Mouse (Mus musculus): ENCODE measurements around the gene Bbs1.
"Not testable (repeated sequence)": the region's sequence is repeated elsewhere in the genome, so short reads cannot be mapped to it uniquely, and the experiment has no call there.

Gene Bbs1

DNA sequence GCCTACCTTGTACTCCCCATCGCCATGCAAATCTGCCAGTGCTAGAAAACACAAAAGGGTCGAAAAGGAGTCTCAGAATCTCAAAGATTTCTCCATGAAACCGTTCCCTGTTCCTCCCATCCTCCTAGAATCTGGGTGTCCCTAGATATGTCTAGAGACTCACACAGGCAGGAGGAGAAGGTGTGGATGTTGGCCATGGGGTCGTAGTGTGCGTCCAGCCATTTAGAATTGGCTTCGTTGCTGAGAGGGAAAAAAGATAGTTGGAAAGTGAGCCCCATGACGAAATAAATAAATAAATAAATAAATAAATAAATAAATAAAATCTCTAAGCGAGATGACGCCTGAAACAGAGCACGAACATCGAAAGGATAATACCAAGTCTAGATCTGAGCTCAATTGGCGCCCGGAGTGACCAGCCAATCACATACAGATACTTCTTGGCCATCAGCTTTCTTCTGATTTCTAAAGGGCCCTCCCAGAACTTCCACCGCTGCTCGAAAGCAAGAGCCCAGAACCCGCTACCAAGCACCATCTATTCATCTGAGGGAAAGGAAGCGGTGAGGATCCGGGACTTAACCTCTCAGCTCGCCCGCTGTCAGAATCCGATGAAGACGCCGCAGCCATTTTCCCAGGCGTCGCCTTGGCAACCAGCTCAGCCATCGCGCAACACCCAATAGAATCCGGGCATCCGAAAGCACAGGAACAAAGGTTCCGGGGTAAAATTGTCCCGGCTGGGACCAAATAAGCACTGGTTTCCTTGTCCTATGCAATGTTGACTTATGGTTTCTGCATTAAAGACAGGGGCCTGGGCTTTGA, at the start of gene Bbs1:
TSS of gene Bbs1 (minus strand) at position 650 of the 816 bp plus-strand sequence.
- DNase-seq, result peak; percentile 91

DNA sequence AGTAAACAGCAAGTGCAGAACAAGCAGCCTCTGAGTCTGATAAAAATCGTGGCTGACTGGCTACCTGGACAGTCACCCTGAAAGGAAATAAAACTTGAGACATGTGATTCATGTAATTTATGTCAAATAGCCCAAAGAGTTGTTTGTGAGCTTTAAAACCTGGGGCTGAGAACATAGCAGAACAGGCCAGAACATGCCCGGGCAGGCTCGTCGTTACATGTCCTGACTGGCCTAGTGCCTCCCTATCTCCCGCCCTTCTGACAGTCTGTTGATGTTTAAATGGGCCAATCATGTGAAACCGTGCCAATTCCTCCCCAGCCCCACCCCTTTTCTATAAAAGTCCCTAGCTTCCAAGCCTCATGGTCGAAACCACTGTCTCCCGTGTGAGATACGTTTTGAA, 42.2 kb upstream of the Bbs1 start:
- not testable (repeated sequence) for DNase-seq

DNA sequence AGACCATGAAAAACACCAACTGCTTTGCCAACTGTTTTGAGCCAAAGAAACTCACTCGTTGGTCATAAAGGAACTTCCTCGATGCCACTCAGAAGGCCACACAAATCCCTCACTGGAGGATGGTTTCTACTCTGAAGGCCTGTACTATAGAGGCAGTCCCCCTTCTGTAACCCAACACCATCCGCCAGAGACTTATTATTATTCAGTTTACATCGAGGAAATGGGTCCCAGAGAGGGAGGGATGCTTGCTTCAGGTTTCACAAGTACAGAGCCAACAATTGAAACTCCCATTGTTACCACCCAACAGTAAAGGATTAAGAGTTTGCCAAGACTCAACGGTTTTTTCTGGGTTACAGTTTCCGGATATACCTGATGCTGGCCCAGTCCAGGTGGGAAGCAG, 39.1 kb upstream of the Bbs1 start:
- no peak for DNase-seq

DNA sequence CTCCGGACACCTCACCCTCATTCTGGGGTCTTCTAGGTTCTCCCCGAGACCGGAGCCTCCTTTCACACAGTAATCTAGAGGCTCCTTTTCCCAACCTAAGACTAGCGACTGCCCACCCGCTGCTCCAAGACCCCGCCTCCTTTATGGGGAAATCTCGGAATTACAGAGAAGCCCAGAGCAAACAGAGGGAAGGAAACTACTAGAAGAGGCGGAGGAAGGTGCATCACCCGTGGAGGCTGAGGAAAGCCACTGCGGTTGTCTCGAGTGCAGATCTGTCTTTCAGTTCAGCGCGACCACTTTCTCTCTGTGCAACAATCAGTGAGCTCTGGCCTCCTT, 36.8 kb upstream of the Bbs1 start:
- no peak for DNase-seq

DNA sequence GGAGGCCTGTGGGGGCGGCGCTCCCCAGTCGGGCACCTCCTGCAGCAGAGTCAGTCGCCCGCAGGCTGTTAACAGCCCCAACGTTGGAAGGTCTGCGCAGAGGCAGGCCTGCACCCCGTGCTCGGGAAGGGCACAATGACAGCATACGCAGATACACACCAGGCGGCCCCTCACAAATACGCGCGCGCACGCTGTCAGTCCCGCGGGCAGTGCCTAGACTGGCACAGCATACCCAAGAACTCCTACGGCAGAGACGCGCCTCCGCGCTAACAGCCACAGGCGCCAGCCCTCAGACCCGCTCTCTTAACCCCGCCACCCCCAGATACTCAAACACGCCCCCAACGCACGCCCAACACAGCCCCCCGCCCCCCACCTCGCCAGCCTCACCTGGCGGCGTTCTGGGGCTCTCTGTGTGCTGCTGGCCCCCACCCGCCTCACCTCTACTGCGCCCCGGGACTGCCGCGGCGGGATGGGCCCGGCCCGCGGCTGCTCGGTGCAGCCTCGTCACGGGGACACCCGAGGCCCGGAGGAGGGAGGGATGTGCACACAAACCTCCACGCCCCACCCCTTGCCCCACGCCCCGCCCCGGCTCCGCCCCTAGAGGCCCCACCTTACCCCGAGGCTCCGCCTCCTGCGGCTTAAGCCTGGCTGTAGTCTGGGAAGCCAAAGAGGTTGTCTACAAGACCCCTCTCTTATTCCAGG, 36.3 kb upstream of the Bbs1 start, which contains the start of gene Peli3:
TSS of gene Peli3 (minus strand) at position 577 of the 702 bp plus-strand sequence.
- peak; percentile 91 for DNase-seq

DNA sequence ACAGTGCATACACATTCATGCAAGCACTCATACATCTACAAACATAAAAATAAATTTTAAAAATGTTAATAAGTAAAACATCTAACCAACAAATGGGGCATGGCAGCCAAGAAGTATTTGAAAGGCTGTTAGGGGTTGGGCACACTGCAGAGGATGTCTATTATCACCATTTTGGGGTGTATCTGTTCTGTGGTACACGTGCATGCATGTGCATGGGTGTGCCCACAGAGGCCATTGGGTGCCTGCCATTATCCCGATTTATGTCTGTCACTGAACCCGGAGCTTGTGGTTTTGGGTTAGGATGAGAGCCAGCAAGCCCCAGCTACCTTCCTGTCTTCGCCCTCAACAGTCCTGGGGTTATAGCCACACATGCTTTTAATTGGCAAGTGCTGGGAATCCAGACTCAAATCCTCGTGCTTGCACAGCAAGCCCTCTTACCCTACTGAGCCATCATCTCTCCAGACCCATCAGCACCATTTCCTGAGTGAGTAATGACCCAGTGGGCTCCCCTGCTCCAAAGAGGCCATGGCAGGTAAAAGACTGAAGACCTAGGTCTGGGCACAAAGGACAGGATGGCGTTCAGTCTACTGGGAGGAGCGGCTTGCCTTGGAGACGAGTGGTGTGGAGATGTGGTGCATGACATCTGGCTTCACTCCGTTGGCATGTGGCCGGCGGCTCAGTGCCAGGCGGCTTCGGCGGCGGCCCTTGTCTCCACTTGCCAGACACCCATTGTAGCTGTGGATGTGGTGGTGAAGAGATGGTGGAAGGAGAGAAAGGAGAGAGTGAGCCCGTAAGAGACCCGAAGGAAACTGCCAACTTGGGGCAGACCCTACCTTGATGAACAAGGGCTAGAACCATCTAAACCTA, 31.2 kb upstream of the Bbs1 start:
- DNase-seq, result no peak

DNA sequence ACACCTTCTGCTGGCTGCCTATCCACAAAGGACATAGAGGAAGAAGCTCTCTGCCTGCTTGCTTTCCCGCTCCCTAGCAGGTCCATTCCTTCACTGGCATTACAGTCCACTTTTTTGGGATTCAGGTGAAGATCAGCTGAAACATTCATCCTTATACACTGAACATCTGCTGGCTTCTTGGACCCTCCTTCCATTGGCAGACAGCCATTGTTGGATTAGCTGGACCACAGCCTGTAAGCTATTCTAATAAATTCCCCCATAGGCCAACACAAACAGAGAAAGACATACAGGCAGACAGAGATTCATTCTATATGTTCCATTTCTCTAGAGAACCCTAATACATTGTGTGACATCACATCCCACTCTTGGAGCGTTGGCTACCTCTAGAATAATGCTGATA, 30.5 kb upstream of the Bbs1 start:
- no peak for DNase-seq

DNA sequence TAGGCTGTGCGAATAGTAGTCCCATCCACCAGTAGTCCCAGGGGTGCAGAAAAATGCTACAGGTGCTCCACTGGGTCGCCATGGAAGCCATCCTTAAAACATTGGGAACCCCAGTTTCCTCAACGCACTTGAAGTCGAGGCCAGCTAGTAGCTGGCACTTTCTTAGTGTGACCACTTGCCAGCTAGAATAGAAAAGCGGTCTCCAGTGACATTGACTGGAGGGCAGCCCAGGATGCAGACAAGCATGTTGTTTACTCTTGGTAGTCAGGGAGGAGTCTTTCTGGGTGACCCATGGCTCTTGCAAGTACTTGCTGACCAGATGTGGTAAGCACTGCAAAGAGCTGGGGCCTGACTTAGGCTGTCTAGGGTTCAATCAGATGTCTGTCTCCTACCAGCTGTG, 22.4 kb upstream of the Bbs1 start:
- no peak for DNase-seq

DNA sequence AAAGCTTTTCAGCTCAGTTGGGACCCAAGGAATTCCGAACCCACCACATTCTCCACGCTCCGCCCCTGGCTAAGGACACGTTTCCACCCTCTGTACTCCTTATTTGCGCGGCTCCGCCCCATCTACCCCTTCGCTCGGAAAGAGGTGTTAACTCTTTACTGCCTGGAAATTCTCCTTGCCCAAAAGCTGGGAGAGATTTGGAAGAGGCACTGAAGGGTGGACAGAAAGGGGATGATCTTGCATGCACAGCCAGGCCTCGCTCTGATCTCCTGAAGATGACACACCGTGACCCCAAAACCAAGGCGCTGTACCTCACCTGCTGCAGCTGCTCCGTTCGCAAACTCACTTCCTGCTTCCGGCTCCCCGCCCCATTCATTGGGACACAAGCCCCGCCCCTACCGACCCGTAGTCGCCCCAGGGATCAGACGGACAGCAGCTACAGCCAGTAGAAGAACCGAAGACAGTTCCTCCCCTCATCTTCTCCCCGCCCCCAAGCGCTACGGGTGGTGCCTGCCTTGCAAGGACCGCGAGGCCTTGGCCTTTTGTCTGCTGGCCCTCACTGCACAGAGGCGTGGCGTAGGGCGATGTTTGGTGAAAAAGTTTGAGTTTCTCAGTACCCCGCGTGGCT, 21.6 kb upstream of the Bbs1 start, which contains the start of gene Dpp3:
TSS of gene Dpp3 (minus strand) at position 384 of the 628 bp plus-strand sequence.
- DNase-seq, result peak; percentile 100

DNA sequence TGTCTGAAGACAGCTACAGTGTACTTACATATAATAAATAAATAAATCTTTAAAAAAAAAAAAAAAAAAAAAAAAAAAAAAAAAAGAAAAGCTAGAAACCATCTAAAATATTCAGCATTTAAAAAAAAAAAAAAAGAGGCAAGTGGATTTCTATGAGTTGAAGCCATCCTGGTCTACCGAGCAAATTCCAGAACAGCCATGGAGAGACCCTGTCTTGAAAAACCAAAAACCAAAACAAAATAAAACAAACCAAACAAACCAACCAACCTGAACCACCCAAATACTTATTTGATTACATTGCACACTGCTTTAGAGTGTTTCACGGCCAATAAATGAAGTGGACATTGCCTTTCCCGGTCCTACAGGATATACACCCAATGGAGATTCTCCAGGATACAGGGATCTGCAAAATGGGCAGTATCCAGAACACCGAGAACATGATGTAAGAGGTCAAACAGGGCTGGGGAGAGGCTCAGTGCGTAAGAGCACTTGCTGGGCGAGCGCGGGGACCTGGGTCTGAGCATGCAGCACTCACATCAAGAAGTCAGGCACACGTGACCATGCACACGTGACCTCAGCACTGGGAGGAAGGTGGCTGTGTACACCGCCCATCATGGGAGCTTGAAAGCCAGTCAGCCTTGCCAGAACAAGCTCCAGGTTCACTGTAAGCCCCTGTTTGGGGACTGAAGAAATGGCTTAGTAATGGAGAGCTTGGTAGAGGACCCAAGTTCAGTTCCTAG, 18.9 kb upstream of the Bbs1 start:
- no peak for DNase-seq

DNA sequence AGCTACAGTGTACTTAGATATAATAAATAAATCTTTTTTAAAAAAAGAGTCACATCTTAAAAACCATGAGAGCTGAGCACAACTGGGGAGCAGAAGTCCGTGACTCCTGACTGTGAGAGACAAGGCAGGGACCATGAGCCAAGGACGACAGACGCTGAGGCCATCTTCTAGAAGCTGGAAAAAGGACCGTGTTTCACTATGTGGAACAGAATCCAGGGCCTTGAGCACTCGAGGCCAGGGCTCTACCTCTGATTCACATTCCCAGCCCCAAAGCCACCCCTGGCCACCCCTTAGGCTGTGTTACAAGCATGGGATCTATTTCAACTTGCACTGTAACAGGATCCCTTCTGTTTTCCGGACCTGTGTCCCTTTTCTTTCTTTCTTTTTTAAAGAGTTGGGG, 13.2 kb upstream of the Bbs1 start:
- no peak for DNase-seq

DNA sequence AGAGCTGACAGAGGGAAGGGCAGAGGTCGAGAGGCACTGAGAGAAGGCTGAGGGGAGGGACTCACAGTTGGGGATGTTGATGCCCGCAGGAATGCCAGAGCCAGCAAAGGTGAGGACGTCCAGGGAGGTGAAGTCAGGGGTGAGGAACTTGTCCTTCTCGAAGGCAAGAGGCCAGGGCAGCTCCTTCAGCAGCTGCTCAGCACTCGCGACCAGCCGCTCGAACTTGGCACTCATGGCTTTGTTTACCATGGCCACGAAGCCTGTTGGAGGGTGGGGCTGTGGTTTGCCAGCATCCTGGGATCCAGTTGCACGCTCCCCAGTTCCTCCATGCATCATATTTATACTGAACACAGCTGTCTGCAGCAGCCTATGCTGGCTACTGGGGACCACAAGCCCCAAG, 10.4 kb upstream of the Bbs1 start:
- no peak for DNase-seq

DNA sequence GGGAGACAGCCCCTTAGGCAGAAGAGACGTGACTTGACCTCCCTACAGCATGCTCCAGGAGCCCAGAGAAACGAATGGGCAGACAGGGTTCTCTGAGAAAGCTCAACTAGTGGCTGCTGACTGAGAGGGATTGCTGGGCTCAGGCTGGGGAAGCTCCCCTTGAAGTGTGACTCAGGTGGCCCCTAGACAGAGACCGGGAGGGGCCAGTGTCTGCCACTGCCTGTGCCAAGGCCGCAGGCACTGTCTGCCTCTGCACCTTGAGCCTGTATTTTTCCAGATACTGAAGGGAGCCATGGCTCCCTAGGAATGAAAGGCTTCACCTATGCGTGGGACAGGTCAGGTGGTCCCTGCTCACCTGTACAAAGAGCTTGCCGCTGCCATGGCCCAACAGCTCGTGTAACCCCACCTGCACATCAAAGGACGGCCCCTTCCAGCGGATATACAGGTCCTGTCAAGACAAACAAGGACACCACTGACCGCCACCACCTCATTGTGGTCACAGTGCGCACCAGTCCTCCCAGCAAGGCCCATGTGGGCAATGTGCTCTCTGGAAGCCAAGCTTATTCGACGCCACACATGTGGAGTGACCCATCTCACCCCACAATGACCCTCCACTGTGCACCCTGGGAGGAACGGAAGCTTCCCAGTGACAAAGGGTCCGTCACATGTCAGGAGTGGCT, 9.6 kb upstream of the Bbs1 start:
- DNase-seq, result no peak

DNA sequence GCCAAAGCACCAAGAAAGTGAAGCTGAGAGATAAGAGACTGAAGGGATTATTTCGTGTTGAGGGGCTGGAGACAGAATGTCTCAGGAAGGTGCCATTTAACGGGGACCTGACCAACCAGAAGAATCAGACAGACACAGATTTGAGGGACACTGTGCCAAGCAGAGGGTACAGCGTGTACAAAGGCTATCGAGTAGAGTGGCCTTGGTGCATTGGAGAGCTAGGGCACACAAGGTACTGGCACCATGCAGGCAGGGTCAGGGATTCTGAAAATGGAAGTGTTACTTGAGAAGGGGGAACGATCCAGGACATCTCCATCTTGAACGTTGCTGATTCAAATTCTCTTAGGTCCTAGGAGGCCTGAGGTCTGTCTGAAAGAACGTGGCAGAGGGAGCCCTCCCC, 2.9 kb upstream of the Bbs1 start:
- DNase-seq, result no peak

DNA sequence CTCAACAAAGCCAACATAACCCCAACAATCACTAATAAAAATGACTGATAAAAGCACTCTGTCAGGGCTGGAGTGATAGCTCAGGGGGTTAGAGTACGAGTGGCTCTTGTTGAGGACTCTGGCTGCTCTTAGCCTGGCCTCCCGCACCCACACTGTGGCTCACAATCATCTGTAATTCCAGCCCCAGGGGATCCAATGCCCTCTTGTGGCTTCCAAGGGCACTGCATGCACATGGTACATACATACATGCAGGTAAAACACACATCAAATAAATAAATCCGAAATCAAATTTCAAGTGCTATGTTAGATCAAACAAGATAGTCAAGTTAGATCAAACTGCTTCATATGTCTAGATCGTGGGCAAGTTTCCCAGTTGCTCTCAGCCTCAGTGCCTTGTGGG, 1.7 kb upstream of the Bbs1 start:
- DNase-seq, result peak; percentile 34

DNA sequence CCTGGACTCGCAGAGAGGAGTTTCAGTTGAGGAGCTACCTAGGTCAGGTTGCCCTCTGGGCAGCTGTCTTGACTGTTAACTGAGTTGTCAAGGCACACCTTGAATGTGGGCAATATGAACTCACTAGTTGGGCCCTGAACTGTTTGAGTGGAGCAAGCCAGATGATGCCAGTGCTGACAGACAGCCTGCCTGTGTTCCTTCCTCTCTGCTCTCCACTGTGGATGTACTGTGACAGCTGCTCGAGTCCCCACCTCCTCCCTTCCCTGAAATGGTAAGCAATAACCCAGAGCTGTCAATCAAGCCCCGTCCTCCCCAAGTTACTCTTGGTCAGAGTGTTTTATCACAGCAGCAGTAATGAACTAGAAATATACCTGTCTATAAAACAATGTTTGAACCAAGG, 6.5 kb downstream of the Bbs1 start:
- no peak for DNase-seq

DNA sequence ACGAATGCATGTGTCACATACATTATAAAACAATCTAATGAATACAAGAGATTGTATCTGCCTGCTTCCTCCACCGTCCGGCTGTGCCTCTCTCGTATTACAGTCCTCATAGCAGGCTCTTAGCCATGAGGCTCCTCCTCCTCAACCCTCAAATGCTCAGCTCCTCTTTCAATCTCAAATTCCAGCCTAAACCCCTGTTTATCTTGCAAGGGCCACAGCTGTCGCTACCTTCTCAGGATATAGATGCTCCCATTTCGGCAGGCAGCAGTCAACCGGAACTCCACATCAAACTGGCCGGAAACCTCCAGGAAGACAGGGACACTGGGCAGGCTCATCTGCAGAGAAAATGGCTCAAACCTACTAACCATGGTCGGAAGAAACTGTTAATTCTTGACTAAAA, 7.5 kb downstream of the Bbs1 start:
- no peak for DNase-seq

DNA sequence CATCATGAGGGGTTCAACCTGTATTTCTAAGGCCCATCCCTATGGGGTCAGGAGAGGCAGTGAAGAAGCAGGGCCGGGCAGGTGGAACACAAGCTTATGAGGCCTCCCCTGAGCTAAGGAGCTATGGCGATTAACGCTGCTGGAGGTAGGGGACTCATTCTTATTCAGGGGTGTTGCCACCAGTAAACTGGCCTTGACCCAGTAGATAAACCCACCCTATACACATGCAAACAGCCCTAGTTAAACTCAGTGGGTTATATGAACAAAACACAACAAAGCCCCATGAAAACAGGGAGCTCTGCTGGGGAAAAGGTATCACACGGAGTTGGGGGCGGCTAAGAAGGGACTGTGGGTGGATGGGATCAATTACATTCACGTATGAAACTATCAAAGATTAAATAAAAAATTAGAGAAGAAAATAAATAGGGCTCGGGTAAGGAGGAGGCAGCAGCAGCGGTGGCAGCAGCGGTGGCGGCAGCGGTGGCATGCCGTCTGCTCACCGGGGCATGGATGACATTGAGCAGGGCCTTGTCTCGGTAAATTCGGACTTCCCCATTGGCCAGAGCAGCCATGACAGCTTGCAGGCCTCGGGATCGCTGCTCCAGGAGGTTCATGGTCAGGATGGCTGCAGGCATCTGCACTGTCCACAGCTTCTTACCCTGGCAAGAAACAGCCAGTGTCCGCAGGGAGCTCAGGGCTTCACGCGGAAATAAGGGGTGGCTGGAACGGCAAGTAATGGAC, 9.5 kb downstream of the Bbs1 start:
- DNase-seq, result no peak

DNA sequence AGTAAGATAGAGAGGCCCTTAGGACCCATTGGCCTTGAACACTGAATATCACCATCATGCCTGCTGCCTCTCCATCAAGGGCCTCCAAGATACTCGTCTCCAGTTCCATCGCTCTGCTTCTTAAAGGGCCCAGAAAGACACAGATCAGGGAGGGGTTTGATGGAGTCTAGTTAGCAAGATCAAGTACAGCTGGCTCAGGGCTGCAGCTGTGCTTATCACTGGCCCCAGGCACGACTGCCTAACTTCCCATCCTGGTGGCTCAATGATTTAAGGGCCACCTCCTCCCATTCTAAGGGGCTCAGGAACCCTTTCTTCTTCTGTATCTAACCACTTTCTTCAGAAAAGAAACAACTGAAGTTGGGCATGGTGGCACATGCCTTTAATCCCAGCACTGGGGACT, 14.6 kb downstream of the Bbs1 start:
- no peak for DNase-seq

DNA sequence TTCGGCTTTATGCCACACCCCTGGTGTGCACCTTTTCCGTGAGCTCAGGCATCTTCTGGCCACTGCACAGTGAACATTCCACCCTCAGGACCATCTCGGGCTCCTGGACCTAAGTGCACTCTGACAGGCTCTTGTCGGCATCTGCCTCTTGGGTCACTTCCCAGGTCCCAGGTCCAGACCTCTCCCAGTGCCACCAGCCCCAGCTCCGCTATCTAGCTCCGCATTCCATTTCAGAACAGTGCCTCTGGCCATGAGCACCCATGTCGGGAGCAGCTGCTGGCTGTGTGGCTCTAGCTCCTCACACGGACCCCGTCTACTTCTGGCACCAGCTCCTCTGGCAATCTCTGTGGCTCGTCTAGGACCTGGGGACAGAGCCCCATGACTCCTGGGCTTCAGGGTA, 16.6 kb downstream of the Bbs1 start:
- no peak for DNase-seq

DNA sequence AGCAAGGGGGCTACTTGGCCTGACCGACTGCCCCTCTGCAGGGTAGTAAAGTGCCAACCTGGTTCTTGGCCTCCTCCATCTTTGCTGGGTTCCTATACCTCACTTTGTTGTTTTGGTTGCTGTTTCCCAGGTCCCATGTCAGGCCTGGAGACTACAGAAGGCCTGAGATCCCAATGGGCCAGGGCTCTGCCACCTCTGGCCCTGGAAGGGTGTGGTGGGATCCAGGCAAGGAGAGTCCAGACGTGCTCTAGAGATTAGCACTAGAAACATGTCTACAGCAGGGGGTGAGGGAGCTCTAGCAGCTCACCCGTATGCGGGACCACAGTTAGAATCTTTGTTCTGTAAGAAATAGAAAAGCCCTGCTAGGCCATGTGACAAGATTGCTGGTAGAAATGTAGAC, 22.5 kb downstream of the Bbs1 start:
- no peak for DNase-seq
